Mouse (Mus musculus): Measurements from ENCODE around the gene Bmyc.
"Not testable (repeated sequence)": the region's sequence is repeated elsewhere in the genome, so short reads cannot be mapped to it uniquely, and the experiment has no call there.

Gene Bmyc

GRCm38 (mm10) chr2:25706643-25707481, at the start of gene Bmyc:
Bmyc (plus strand) TSS chr2:25706739.
- peak; percentile 93 for DNase-seq (ENCODE audit: low read depth, low spot score)

DNA sequence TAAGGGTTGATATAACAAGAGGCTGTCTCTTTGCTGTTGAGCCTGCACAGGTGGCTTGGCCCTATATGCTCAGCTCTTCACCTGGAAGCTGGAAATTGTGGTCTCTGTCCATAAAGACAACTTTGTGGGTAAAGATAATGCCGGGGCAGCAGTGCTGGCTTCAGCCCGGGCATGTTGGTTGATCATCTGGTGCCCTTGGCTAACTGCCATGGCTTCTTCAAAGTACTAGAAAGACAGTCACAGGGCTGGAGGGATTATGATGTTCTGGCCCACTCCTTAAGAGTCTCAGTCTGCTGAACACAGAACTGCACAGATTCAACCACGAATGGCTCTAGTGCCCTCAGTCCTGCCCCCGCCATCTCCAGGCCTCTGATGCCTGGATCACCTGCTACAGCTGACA, 49.3 kb upstream of the Bmyc start:
- DNase-seq (ENCODE audit: low read depth, low spot score): no peak

DNA sequence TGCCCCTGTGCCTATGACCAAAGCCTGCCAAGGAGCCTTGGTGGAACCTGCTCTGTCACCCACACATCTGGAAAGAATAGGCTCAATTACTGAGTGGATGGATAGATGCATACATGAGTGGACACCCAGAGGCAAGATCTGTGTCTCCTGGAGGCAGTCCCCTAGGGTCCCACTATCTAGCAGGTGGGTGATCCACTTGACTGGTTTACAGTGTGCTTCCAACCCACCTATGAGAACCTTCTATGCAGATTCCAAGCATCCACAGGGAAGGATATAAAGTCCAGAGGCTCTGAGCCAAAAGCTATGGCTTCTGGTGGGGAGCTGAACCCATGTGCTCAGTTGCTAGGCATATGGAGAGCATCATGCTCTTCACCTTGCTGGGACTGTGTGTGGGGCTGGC, 48.9 kb upstream of the Bmyc start, which contains the start of gene Lcn5:
TSS of gene Lcn5 (plus strand) at position 301 of the 400 bp plus-strand sequence.
- no peak for DNase-seq (ENCODE audit: low read depth, low spot score)

DNA sequence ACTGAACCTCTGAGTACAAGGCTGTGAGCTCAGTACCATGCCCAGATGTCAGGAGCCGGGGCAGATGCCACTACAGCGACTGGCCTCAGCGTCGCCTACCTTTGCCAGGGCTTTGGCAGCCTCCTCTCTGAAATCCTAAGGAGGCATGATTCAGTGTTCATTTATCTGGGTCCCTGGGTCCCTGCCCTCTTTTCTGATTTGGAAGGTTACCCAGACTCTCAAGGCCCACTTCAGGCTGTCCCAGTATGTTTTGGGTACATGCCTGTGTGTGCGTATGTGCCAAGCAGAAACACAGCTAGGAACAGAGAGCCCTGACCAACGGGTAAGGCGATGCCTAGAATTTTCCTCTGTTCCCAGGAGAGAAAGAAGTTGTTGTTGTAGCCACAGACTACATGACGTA, 46.3 kb upstream of the Bmyc start:
- no peak for DNase-seq (ENCODE audit: low read depth, low spot score)

DNA sequence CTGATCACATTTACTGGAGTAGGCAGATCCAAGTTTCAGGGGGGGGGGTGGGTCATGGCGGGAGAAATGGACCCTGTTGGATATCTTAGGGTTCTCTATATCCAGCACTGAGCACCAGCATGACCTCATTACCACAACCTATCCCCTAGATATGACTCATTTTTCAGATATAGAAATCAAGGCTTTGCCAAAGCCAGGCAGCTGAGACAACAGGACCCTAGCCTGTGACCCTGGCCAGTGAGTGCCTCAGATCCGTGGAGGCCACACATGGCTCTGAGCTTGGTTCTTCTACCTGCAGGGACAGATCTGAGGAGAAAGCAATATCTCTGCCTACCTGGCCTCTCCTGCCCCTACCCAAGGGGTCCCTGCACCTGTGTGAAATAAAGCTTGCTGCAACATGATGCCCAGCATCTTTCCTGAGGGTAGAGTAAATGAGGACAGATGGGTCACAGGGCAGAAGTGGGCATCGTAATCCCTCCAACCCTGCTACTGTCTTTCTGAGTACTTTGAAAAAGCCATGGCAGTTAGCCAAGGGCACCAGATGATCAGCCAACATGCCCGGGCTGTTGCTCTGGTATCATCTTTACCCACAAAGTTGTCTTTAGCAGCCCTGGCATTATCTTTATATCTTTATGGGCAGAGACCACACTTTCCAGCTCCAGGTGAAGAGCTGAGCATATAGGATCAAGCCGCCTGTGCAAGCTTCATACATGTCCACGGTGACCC, 45.1 kb upstream of the Bmyc start:
- no peak for DNase-seq (ENCODE audit: low read depth, low spot score)

- peak; percentile 82 for DNase-seq (ENCODE audit: low read depth, low spot score)
Measured at GRCm38 (mm10) chr2:25663511-25663910, 43.0 kb upstream of the Bmyc start.

GRCm38 (mm10) chr2:25664125-25664524, 42.4 kb upstream of the Bmyc start:
- DNase-seq (ENCODE audit: low read depth, low spot score): peak; percentile 62

GRCm38 (mm10) chr2:25666516-25666915, 40.0 kb upstream of the Bmyc start:
- no peak for DNase-seq (ENCODE audit: low read depth, low spot score)

- no peak for DNase-seq (ENCODE audit: low read depth, low spot score)
Measured at GRCm38 (mm10) chr2:25676486-25676885, 30.1 kb upstream of the Bmyc start, which contains the start of gene Lcn6. Lcn6 (plus strand) TSS chr2:25676786.

GRCm38 (mm10) chr2:25679559-25679958, 27.0 kb upstream of the Bmyc start:
- DNase-seq (ENCODE audit: low read depth, low spot score): no peak

DNA sequence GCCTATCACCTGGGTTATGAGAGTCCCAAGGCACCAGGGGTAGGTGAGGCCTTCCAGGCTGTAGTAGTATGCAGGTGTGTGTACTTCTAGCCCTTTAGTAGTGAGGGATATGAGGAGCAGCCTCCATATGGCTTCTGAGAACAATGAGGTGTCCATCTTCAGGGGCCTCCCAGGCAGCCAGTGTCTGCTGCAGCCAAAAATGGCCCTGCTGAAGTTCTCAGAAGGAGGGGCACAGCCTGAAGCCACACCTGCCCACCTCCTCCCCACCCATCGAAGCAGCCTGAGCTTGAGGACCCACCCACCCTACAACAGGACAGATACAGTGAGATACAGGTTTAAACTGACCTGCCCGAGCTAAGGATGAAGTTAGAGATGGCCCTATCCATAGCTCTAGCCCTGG, 24.1 kb upstream of the Bmyc start, which contains the start of gene Lcn10:
TSS of gene Lcn10 (plus strand) at position 301 of the 400 bp plus-strand sequence.
- no peak for DNase-seq (ENCODE audit: low read depth, low spot score)

GRCm38 (mm10) chr2:25686941-25687340, 19.6 kb upstream of the Bmyc start:
- no peak for DNase-seq (ENCODE audit: low read depth, low spot score)

DNA sequence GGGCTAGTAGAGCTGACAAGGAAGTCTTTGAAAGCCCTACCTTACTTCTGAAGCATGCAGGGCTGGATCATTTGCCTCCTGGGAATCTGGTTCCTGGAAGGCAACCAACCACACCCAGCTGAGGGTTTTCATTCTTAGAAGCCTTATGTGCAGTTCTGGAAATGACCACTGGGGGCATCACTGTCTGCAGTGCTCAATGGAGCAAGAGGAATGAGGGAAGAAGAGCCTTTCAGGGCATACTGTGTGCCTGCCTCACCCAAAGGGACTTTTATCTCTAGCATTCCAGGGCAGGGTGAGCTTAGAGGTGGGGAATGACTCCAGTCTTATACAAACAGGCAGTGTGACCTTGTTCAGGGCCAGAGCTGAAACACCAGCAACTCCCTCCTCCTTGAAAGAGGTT, 11.9 kb upstream of the Bmyc start:
- DNase-seq (ENCODE audit: low read depth, low spot score): peak; percentile 63

DNA sequence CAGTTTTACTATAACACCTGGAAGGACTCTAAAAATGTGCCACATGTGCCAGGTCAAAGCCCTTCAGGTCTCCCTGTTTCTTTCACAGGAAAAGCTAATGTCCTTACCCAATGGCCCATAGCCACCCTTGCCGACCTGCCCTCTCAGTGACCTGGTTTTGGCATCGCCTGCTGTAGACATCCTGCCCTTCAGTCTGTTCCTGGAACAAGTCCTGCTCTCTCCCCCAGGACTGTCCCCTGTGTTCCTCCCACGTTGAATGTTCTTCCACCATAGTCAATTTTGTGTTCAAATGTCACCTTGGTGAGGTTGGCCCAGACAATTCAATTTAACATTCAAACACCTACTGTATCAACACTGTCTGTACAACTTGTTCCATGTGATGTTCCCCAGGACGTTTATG, 9.6 kb upstream of the Bmyc start:
- no peak for DNase-seq (ENCODE audit: low read depth, low spot score)

- DNase-seq (ENCODE audit: low read depth, low spot score): no peak
Measured at GRCm38 (mm10) chr2:25698696-25699095, 7.8 kb upstream of the Bmyc start.

- not testable (repeated sequence) for DNase-seq (ENCODE audit: low read depth, low spot score)
Measured at GRCm38 (mm10) chr2:25699743-25700142, 6.8 kb upstream of the Bmyc start, which contains the start of gene Obp2a. Obp2a (plus strand) TSS chr2:25700043.

GRCm38 (mm10) chr2:25701001-25701400, 5.5 kb upstream of the Bmyc start:
- no peak for DNase-seq (ENCODE audit: low read depth, low spot score)

DNA sequence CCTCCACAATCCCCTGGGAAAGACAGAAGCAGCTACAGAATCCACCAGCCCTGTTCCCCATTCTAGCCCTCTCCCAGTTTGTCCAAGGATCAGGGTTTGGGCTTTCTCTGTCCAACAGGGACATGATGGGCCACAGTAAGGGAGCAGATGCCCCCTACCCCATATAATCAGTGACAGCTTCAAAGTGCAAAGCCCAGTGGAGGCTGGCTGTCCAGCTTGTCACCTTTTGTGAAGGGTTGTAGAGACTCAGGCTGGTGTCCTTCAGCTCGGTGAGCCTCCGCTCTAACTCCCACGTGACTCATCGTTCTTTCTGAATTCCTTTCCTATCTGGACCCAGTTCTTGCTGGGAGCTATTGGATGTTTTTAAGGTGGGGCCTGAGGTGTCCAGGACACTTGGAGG, 2.8 kb upstream of the Bmyc start:
- DNase-seq (ENCODE audit: low read depth, low spot score): no peak

DNA sequence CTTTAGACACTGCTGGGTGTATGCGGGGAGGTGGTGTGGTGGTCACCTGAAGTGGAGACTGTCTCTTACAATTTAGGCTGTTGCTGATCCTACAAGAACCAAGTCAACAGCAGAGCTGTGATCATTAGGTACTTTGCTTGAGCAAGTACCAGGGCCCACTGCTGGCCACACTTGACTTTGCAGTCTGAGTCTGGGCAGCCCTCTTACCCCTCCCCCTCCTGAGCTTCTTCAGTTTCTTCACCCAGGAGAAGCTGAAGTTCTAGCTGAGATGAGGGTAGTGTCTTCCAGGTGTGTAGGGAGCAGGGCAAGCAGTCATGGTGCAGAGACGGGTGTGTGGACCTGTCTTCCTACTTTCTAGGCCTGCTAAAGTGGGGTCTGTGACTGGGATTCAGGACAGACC, 1.6 kb downstream of the Bmyc start:
- DNase-seq (ENCODE audit: low read depth, low spot score): peak; percentile 86

GRCm38 (mm10) chr2:25709056-25709455, 2.5 kb downstream of the Bmyc start:
- not testable (repeated sequence) for DNase-seq (ENCODE audit: low read depth, low spot score)

DNA sequence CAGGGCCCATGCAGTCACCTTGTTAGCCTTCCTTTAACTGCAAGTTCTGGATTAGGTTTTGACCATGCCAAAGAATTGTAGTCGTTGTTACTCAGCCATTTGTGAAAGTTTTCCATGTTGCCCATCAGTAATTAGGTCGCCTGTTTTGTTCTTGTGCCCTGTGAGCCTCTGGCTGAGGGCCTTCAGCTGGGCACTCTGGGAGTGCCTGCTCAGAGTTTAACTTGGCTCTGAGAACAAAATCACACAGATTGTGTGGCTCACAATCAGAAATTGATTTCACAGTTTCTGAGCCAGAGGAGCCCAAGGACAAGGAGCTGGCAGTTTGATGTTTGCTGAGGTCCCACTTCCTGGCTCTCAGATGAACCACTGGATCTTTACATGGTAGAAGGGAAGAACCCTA, 3.3 kb downstream of the Bmyc start:
- DNase-seq (ENCODE audit: low read depth, low spot score): not testable (repeated sequence)

DNA sequence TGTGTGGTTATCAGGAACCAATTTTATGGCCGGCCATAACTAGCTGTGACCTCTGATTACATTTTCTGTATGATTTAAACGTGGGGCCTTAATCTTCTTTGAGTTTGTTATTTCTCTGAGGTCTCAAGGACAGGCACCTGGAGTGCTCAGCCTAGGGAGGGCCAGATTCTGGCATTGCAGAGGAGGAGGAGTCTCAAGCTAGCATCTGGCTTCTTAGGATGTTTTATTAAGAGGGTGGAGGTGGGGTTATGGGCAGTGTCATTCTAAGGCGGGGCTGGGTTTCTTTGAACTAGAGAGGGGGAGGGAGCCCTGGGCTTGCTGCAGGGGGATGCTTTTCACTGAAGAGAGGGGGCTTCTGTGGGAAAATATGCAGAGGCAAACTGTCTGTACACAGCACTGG, 5.1 kb downstream of the Bmyc start:
- DNase-seq (ENCODE audit: low read depth, low spot score): not testable (repeated sequence)

GRCm38 (mm10) chr2:25717222-25717621, 10.7 kb downstream of the Bmyc start:
- DNase-seq (ENCODE audit: low read depth, low spot score): no peak

Data from A20 (cell line).